Mouse (Mus musculus): ENCODE measurements around the gene Aldh6a1.

The Aldh6a1 gene

DNA sequence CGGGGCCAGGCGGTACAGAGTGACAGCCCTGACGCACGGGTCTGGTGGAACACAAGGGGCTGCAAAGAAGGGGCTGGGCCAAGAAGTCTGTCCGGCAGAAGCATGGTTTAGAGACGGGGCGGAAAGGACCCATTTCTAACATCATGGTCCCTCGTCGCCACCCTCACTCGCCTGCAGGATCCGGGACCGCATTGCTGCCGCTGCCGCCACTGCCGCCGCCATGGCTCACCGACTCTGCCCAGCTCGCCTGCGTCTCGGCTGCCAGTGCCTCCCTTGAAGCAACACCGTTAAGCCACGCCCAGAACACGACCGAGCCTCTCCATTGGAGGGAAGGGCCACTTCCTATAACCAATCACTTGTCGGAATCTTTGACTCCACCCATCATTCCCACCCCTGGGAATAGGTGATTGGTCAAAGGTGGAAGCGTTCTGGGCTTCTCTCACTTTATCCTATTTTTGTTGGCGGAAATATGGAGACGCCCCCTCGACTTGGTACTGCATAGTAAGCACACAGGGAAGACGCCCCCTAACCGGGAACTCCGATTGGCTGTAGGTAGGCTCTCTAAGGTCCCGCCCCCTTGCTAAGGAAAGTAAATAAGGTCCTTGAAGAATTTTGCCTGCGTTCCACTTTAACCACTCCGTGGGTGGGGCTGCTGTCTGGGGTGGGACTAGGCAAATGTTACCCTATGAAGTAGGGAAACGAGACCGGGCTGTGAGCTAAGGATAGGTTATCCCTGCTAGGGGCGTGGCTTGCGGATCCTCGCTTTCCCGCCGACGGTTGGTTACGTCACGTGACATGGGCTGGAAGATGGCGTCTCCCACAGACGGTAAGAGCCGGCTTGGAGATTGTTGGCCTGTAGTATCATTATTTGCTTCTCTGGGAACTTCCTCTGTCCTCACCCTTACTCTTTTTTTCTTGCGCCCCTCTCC is at the start of gene Aldh6a1, which contains the start of gene Lin52:
Aldh6a1 (minus strand) TSS at position 287 of the 929 bp plus-strand sequence.
Lin52 (plus strand) TSS at position 705 of the 929 bp plus-strand sequence.
- TF ChIP-seq GATA4 (IDR thresholded peaks at IDR 0.05; ENCODE audit: insufficient replicate concordance, low read length) = no peak

DNA sequence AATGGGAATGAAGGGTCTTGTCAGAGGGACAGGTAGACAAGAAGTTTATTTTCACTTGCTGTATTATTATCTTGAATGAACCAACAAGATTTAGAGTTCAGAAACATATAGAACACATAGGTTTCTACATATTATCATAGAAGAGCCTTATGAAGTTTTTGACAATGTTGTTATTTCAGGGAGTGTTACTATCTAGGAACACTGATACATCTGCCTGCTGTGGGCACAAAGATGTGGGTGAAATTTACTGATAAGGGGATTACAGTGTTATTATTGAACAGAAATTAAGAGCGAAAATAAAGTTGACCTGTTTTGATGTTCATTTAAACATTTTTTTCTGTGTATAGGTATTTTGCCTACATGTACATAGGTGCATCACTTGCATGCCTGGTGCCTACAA is 46.0 kb upstream of the Aldh6a1 start:
- TF ChIP-seq GATA4 (IDR thresholded peaks at IDR 0.05; ENCODE audit: insufficient replicate concordance, low read length) = no peak

DNA sequence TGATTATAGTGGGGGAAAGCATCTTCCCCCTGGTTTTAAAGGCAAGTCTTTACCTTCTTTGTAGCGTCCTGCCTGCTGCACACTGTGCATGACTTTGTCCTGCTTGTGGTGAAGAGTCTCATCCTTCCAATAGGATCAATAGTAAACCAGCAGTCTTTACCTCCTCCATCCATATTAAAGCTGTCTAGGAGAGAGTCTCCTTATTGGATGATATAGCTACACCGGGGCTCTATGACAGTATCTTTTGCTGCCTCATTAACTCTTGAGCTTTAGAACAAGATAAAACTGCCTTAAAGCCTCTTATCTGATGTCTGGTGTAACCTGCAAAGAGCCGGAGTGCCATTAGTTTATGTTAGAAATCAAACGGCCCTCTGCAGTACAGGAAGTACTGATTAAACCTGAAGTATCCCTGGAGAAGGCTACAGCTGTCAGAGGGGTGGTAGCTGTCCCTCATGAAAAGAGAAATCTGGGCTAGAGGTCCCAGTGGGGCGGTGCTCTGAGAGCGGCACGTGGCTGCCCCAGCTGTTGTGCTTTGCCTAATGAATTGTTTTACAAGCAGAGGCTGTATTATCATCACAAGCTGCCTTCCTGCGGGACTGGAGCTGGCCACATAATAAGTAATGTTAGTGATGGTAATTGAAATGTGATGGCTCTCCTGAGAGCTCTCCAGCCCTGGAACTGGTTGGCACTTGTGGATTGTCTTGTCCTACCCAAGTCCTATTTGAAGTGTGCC is 36.7 kb upstream of the Aldh6a1 start:
- no peak for TF ChIP-seq GATA4 (IDR thresholded peaks at IDR 0.05; ENCODE audit: insufficient replicate concordance, low read length)

DNA sequence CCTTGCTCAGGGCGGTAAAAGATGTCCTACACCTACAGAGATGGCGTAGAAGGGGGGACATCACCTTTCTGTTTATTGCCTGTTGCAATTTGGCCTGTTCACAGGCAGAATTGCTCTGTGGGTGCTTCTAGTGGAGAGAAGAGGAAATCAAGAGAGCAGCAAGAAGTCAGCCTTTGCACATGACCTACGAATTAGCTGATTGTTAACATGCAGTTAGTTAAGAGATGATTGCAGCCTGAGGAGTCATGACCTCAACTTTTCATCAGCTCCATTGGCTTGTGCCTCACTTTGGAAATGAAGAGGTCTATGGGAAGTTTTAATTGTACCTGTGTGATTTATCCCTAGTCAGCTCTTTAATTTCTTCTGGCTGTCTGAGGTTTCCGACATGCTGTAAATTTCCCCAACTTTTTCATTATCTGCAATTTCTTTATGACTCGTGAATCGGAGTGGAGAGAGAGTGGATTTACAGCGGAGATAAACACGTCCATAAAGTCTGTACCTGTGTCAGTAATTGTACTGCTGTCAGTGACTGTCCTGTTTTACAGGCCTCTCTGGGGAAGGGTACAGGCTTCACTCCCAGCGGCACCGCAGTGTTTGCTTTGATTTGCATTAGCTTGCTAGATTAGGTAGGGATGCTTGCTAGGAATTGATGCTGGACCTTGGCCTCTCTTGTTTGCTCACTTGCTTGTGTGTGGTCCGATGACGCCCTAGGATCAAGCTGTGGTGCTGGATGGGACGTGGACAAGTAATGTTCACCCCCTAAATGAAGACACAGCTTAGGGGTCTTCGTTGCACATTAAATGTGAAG is 32.2 kb upstream of the Aldh6a1 start:
- no peak for TF ChIP-seq GATA4 (IDR thresholded peaks at IDR 0.05; ENCODE audit: insufficient replicate concordance, low read length)

DNA sequence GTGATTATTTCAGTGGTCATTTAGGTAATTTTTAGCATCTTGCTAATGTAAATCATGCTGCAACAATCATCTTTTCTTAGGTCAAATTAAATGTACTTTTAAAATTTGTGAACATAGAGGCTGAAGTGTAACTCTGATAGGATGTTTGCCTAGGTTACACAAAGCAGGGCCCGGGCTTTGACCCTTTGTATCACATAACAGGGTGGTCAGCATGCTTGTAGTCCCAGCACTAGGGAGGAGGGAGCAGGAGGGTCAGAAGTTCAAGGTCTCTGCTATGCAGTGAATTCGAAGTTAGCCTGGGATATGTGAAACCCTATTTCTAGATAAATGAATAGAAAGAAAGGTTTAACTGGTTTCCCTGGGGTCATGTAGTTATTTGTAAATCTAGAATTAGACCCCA is 30.4 kb upstream of the Aldh6a1 start:
- no peak for TF ChIP-seq GATA4 (IDR thresholded peaks at IDR 0.05; ENCODE audit: insufficient replicate concordance, low read length)

DNA sequence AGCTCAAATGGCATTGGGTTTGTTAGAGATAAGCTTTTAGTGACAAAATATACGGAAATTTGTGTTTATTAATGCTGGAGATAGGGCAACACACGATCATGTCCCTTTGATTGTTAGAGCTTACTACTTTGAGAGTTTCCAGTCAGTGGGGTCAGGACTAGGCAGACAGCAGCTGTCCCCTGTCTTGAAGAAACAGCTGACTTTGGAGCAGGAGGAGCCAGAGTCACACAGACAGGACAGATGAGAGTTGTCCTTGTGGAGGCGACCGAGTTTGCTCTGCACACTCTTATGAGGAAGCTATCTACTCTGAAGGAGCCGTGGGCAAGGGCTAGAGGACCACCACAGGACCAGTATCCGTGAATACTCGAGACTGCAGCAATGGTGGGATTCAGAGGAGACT is 28.1 kb upstream of the Aldh6a1 start:
- TF ChIP-seq GATA4 (IDR thresholded peaks at IDR 0.05; ENCODE audit: insufficient replicate concordance, low read length) = no peak

DNA sequence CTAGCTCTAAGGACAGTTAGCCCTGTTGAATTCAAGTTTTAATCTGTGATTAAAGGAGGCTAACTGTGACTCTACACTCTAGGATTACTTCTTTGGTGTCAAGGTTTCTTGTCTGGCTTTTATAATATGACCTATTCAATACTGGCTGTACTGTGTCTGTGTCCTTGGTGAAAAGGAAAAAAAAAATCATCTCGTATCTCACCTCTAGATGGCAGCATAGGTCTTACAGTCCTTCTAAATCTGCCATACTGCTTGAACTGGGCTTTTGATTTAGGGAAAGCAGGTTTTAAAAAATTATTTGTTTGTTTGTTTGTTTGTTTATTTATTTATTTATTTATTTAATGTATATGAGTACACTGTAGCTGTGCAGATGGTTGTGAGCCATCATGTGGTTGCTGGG is 17.9 kb upstream of the Aldh6a1 start:
- no peak for TF ChIP-seq GATA4 (IDR thresholded peaks at IDR 0.05; ENCODE audit: insufficient replicate concordance, low read length)

DNA sequence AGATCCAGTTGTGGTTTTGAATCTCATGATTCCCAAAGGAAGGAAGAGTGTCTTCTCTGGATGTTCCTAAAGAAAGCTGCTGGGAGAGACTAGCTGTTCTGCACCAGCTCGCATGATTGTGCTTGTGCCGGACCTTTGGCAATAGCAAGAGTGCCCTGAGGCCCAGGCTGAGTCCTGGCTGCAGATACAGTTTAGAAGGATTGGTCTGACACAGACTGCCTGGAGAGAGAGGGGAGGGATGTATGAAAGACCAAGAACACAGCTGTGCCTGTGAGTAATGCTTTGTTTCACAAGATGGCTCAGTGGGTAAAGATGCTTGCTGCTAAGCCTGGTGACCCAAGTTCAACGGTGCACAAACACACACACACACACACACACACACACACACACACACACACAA is 12.1 kb upstream of the Aldh6a1 start:
- no peak for TF ChIP-seq GATA4 (IDR thresholded peaks at IDR 0.05; ENCODE audit: insufficient replicate concordance, low read length)

DNA sequence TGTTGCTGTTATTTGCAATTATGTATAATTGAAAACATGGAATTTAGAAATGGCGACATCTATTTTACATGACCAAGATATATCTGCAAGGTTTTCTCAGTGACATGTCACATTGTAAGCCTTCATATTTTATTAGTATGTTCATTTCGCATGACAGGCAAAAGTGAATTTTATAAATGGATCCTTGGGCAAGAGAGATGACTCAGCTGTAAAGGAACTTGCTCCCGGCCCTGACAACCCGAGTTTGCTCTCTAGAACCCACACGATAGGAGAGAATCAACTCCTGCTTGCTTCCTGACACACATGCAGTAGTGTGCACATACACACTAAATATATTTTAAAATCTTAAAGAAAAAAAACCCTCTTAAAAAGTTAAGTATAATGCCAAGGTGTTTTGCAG is 10.6 kb upstream of the Aldh6a1 start:
- TF ChIP-seq GATA4 (IDR thresholded peaks at IDR 0.05; ENCODE audit: insufficient replicate concordance, low read length) = no peak

DNA sequence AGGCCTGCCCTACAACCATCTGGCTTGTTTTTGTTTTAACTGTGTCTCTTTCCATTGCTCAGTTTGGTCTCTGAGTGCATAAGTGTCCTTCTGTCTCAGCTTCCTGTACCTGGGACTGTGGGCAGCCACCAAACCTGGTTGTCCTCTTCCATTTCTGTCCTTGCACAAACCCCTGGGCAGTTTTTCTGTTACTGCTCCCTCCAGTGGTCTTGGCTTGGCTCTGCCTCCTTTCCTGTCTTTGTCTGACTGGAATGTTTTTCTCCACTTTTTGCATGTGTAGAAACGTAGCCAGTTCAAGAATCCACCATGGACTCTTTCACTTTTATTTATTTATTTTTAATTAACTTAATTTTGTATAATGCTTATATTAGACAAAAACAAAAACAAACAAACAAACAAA is 9.0 kb upstream of the Aldh6a1 start:
- TF ChIP-seq GATA4 (IDR thresholded peaks at IDR 0.05; ENCODE audit: insufficient replicate concordance, low read length) = no peak

DNA sequence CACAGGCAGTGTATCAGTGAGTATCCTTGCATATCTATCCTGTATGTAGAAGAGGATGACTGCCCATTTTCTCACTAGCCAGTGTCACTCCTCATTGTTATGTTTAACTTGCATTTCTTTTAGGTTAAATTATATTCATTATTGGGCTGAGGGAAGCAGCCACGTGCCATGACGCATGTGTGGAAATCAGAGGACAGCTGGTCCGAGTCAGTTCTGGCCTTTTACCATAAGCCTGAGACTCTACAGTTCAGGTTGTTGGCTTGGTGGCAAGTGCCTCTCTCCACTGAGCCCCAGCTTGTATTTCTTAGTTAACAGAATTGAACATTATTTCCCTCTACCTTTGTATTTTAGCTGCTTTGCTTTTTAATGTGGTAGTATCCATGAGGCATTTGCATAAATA is 6.1 kb upstream of the Aldh6a1 start:
- TF ChIP-seq GATA4 (IDR thresholded peaks at IDR 0.05; ENCODE audit: insufficient replicate concordance, low read length) = no peak

DNA sequence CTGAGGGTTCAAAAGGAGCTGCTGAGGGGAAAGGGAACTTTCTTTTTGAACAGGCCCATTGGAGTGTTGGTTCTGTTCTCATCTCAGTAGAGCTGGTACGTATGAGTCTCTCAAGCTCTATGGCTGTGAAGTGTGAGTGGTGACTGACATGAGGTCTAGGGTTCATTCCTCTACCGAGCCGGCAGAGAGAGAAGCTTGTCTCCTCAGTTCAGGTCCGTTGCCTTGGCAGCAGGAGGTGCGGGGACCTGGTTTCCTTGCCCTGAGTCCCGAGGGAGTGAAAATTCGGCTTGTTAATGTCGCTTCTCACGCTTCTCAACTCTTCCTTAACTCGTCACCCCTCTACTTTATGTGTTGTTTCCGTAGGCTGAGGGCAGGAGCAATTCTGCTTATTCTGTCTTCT is 997 bp upstream of the Aldh6a1 start:
- no peak for TF ChIP-seq GATA4 (IDR thresholded peaks at IDR 0.05; ENCODE audit: insufficient replicate concordance, low read length)

DNA sequence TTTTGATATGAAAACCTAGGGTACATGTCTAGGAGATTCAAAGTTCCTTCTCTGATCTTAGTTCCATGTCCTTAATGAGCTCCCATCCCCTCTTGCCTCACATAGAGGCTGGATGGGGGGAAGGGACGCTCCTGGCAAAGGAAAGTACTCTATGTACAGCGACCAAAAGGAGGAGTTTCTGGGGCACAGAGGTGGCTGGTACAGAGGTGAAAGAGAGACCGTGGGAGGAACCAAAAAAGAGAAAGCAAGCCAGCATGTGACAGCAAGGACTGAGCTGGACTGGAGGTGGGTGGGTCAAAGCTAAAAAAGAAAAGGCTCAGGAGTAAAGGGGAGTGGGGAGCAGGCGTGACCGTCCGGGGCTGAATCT is 470 bp downstream of the Aldh6a1 start:
- no peak for TF ChIP-seq GATA4 (IDR thresholded peaks at IDR 0.05; ENCODE audit: insufficient replicate concordance, low read length)

DNA sequence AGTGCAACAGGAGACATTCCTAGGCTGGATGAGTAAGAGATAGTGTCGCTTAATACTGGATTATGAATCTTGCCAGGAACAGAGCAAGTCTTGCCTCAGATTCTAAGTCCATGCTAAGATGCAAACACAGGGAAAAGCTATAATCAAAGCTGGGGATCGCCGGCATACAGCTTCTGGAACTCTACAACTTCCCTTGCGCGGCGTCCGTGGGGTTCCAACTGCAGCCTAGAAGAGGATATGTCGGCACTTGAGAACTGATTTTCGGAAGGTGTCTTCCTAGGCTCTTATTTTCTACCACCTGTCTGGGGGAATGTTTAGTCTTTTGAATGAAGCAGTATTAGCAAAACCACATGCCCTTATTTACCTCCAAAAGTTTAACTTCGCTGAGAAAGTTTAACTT is 917 bp downstream of the Aldh6a1 start:
- TF ChIP-seq GATA4 (IDR thresholded peaks at IDR 0.05; ENCODE audit: insufficient replicate concordance, low read length) = no peak

DNA sequence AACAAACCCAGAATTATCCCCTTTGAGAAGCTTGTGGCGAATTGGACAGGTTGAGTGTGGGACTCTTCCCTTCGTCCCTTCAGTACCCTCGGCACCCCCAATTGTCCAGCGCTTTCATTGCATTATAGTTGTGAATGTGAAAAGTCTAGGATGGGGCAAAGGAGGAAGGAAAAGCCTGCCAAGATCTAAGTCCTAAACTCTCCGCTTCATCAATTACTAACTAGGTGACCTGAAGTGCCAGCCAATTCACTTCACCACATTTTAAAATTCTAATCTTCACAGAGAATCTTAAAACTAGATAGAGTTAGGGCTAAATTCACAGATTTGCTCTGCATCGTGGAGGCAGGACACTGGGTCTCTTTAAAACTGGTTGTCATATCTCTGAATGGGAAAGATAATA is 2.6 kb downstream of the Aldh6a1 start:
- no peak for TF ChIP-seq GATA4 (IDR thresholded peaks at IDR 0.05; ENCODE audit: insufficient replicate concordance, low read length)

Data from liver, adult (tissue).